Mouse (Mus musculus): ENCODE results near the gene Tmem87a. TPM values are rescaled to one million over a fixed set of nuclear protein-coding genes. Genes with fewer than 3 reads are reported as not detected.

The Tmem87a gene
- polyA plus RNA-seq, 1 experiment: 2.7 TPM

- 40% methylated on average over 1 of the region's 1 CpGs for WGBS
- Histone ChIP-seq H3K4me3 (ENCODE audit: low read depth, low read length) (no peak overlapping the region), H3K4me1 (ENCODE audit: control insufficient read depth, insufficient read depth, insufficient read length, low read length) (no peaks in the 10 kb centered on the region), H3K36me3 (ENCODE audit: control insufficient read depth, insufficient read depth, low read length) (peaks cover 8% of the 10 kb centered on the region), H3K27ac (ENCODE audit: insufficient read depth, low read depth, low read length) (no peak overlapping the region), H3K27me3 (ENCODE audit: control insufficient read depth, insufficient read depth, low read length) (no peaks in the 10 kb centered on the region)
- no peak for TF ChIP-seq POLR2A (IDR thresholded peaks at IDR 0.05; ENCODE audit: low read depth, low read length)
- no peak for TF ChIP-seq CTCF (IDR thresholded peaks at IDR 0.05; ENCODE audit: extremely low read depth, insufficient read length, insufficient replicate concordance, low read depth, low read length)
These were observed 11.0 kb upstream of the Tmem87a start for GRCm38 (mm10) chr2:120414738-120415414.

- no peaks in the 10 kb centered on the region for H3K4me1 ChIP-seq (ENCODE audit: control insufficient read depth, insufficient read depth, insufficient read length, low read length)
- H3K27ac ChIP-seq (ENCODE audit: insufficient read depth, low read depth, low read length): no peak overlapping the region
- H3K4me3 ChIP-seq (ENCODE audit: low read depth, low read length): no peak overlapping the region
- no peaks in the 10 kb centered on the region for H3K27me3 ChIP-seq (ENCODE audit: control insufficient read depth, insufficient read depth, low read length)
- H3K36me3 ChIP-seq (ENCODE audit: control insufficient read depth, insufficient read depth, low read length): peaks cover 8% of the 10 kb centered on the region
- TF ChIP-seq POLR2A (IDR thresholded peaks at IDR 0.05; ENCODE audit: low read depth, low read length): no peak
- TF ChIP-seq CTCF (IDR thresholded peaks at IDR 0.05; ENCODE audit: extremely low read depth, insufficient read length, insufficient replicate concordance, low read depth, low read length): no peak
These were observed 10.2 kb upstream of the Tmem87a start for GRCm38 (mm10) chr2:120414113-120414512.

GRCm38 (mm10) chr2:120411096-120411628 lies 7.2 kb upstream of the Tmem87a start:
- 95% methylated on average over 3 of the region's 3 CpGs for WGBS
- H3K4me1 ChIP-seq (ENCODE audit: control insufficient read depth, insufficient read depth, insufficient read length, low read length): no peaks in the 10 kb centered on the region
- no peak for TF ChIP-seq CTCF (IDR thresholded peaks at IDR 0.05; ENCODE audit: extremely low read depth, insufficient read length, insufficient replicate concordance, low read depth, low read length)
- no peak overlapping the region for H3K4me3 ChIP-seq (ENCODE audit: low read depth, low read length)
- H3K36me3 ChIP-seq (ENCODE audit: control insufficient read depth, insufficient read depth, low read length): peaks cover 8% of the 10 kb centered on the region
- no peaks in the 10 kb centered on the region for H3K27me3 ChIP-seq (ENCODE audit: control insufficient read depth, insufficient read depth, low read length)
- H3K27ac ChIP-seq (ENCODE audit: insufficient read depth, low read depth, low read length): no peak overlapping the region

GRCm38 (mm10) chr2:120404823-120405765 lies 1.2 kb upstream of the Tmem87a start:
- Histone ChIP-seq H3K27me3 (ENCODE audit: control insufficient read depth, insufficient read depth, low read length) (no peaks in the 10 kb centered on the region), H3K36me3 (ENCODE audit: control insufficient read depth, insufficient read depth, low read length) (peaks cover 2% of the 10 kb centered on the region; the same call in 1 of the 2 replicates), H3K27ac (ENCODE audit: insufficient read depth, low read depth, low read length) (peak overlapping the region; percentile 99), H3K4me3 (ENCODE audit: low read depth, low read length) (peak overlapping the region; percentile 38), H3K4me1 (ENCODE audit: control insufficient read depth, insufficient read depth, insufficient read length, low read length) (peaks cover 6% of the 10 kb centered on the region; the same call in 1 of the 2 replicates)
- no peak for TF ChIP-seq CTCF (IDR thresholded peaks at IDR 0.05; ENCODE audit: extremely low read depth, insufficient read length, insufficient replicate concordance, low read depth, low read length)
- TF ChIP-seq POLR2A (IDR thresholded peaks at IDR 0.05; ENCODE audit: low read depth, low read length): no peak
- 4% methylated on average over 14 of the region's 14 CpGs for WGBS

- no peaks in the 10 kb centered on the region for H3K27me3 ChIP-seq (ENCODE audit: control insufficient read depth, insufficient read depth, low read length)
- H3K4me3 ChIP-seq (ENCODE audit: low read depth, low read length): peak within 1 kb of the TSS; percentile 95
- H3K4me1 ChIP-seq (ENCODE audit: control insufficient read depth, insufficient read depth, insufficient read length, low read length): peaks cover 6% of the 10 kb centered on the region; the same call in 1 of the 2 replicates
- peak within 1 kb of the TSS; percentile 99 for H3K27ac ChIP-seq (ENCODE audit: insufficient read depth, low read depth, low read length)
- TF ChIP-seq POLR2A (IDR thresholded peaks at IDR 0.05; ENCODE audit: low read depth, low read length): no peak
- peak; percentile 19; the same call in 1 of the 2 replicates for TF ChIP-seq CTCF (IDR thresholded peaks at IDR 0.05; ENCODE audit: extremely low read depth, insufficient read length, insufficient replicate concordance, low read depth, low read length)
- WGBS: 1% methylated on average over 17 of the region's 17 CpGs
- peaks cover 5% of the 10 kb centered on the region; the same call in 1 of the 2 replicates for H3K36me3 ChIP-seq (ENCODE audit: control insufficient read depth, insufficient read depth, low read length)
These were observed 294 bp downstream of the Tmem87a start, which contains the start of gene Ganc for GRCm38 (mm10) chr2:120403653-120403985. Gene Ganc, plus strand, starts transcription at chr2:120403896.

GRCm38 (mm10) chr2:120402813-120403212 lies 1.1 kb downstream of the Tmem87a start:
- no peak overlapping the region for H3K4me3 ChIP-seq (ENCODE audit: low read depth, low read length)
- WGBS: 24% methylated on average over 3 of the region's 3 CpGs

More at GRCm38 (mm10) chr2:120402813-120403212, 1.1 kb downstream of the Tmem87a start:
- TF ChIP-seq CTCF (IDR thresholded peaks at IDR 0.05; ENCODE audit: extremely low read depth, insufficient read length, insufficient replicate concordance, low read depth, low read length): no peak
- TF ChIP-seq POLR2A (IDR thresholded peaks at IDR 0.05; ENCODE audit: low read depth, low read length): no peak
- H3K27me3 ChIP-seq (ENCODE audit: control insufficient read depth, insufficient read depth, low read length): no peaks in the 10 kb centered on the region
- H3K36me3 ChIP-seq (ENCODE audit: control insufficient read depth, insufficient read depth, low read length): peaks cover 10% of the 10 kb centered on the region
- peaks cover 6% of the 10 kb centered on the region; the same call in 1 of the 2 replicates for H3K4me1 ChIP-seq (ENCODE audit: control insufficient read depth, insufficient read depth, insufficient read length, low read length)
- H3K27ac ChIP-seq (ENCODE audit: insufficient read depth, low read depth, low read length): no peak overlapping the region
